Mouse (Mus musculus) ES-Bruce4 (cell line): ENCODE data around the gene Hsd17b14. TPM values are rescaled to one million over a fixed set of nuclear protein-coding genes. Genes with fewer than 3 reads are reported as not detected.

Experiments
- H3K27ac ChIP-seq: 2 replicates; pipeline ENCODE4 v1.5.1; 2012; ENCODE audit warnings: low read length, inconsistent platforms; ENCODE audit not compliant: insufficient read depth
- H3K27me3 ChIP-seq: 2 replicates; pipeline ENCODE4 v1.6.1; 2012; ENCODE audit warnings: mild to moderate bottlenecking, low read length, inconsistent platforms; ENCODE audit not compliant: control insufficient read depth, poor library complexity, insufficient read depth, severe bottlenecking
- H3K36me3 ChIP-seq: 2 replicates; pipeline ENCODE4 v1.6.1; 2012; ENCODE audit warnings: inconsistent platforms, mild to moderate bottlenecking, low read length, moderate library complexity; ENCODE audit not compliant: control insufficient read depth, poor library complexity, insufficient read depth, severe bottlenecking
- H3K4me1 ChIP-seq: one replicate; pipeline ENCODE4 v1.8.1; 2011; ENCODE audit warnings: low read length; ENCODE audit not compliant: control insufficient read depth, insufficient read depth
- H3K4me3 ChIP-seq: 2 replicates; pipeline ENCODE4 v1.5.1; 2011; ENCODE audit warnings: low read depth, mild to moderate bottlenecking, low read length
- H3K9ac ChIP-seq: 2 replicates; pipeline ENCODE4 v1.6.1; 2012; ENCODE audit warnings: low read depth, mild to moderate bottlenecking, inconsistent platforms; ENCODE audit not compliant: poor library complexity, severe bottlenecking
- H3K9me3 ChIP-seq: replicated peaks from 2 replicates; pipeline ENCODE4 v1.6.1; 2012; ENCODE audit warnings: mild to moderate bottlenecking, low read length, inconsistent platforms; ENCODE audit not compliant: control insufficient read depth, poor library complexity, insufficient read depth, severe bottlenecking
- CTCF ChIP-seq: IDR thresholded peaks from one replicate; pipeline ENCODE4 v1.8.1; 2011; ENCODE audit warnings: low read depth, low read length
- EP300 ChIP-seq: IDR thresholded peaks from 2 replicates; pipeline ENCODE4 v1.6.1; 2011; ENCODE audit warnings: low read depth, low read length; ENCODE audit not compliant: insufficient read depth
- POLR2A ChIP-seq: IDR thresholded peaks from one replicate; pipeline ENCODE4 v1.8.1; 2011; ENCODE audit warnings: low read length; ENCODE audit not compliant: insufficient read depth
- polyA plus RNA-seq: library from polyadenylated mRNA; stranded (reverse); fragments of >200 nt; gene quantifications from 2 replicates; pipeline ENCODE4 v1.2.4, GENCODE M21; 2011; ENCODE audit warnings: low read depth; ENCODE audit not compliant: missing spikeins, insufficient read depth, insufficient read length

Gene Hsd17b14
- polyA plus RNA-seq, 1 experiment = 55.0 TPM

- peak overlapping the region; percentile 19 for H3K4me3 ChIP-seq
- H3K36me3 ChIP-seq = no peaks in the 10 kb centered on the region
- TF ChIP-seq CTCF = no peak
- no peak for TF ChIP-seq POLR2A
- no peak for TF ChIP-seq EP300
- H3K4me1 ChIP-seq = peaks cover 26% of the 10 kb centered on the region
- H3K9ac ChIP-seq = 0 out of 2 replicates have a peak overlapping the region, but pooled peaks have one; percentile 13
- H3K27me3 ChIP-seq = no peaks in the 10 kb centered on the region
- H3K27ac ChIP-seq = peak overlapping the region; percentile 82
- no peaks in the 10 kb centered on the region for H3K9me3 ChIP-seq
These were observed 3.7 kb upstream of the Hsd17b14 start for GRCm38 (mm10) chr7:45550821-45551511.

DNA sequence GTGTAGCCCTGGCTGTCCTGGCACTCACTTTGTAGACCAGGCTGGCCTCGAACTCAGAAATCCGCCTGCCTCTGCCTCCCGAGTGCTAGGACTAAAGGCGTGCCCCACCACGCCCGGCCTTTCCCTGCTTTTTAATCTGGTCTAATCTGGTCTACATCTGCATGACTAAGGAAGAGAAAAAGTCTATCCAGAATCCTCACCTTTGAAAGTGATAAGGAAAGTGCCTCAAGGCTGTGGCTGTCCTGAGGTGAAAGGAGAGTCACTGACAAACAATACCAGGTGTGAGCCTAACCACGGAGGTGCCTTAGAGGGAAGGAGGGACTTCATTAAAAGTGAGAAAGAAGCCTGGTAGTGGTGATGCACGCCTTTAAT lies 3.2 kb upstream of the Hsd17b14 start:
- Histone ChIP-seq H3K4me3 (no peak overlapping the region), H3K27me3 (no peaks in the 10 kb centered on the region), H3K4me1 (peaks cover 27% of the 10 kb centered on the region), H3K9ac (no peak overlapping the region), H3K27ac (peak overlapping the region; percentile 77; the same call in 1 of the 2 replicates), H3K9me3 (no peaks in the 10 kb centered on the region), H3K36me3 (no peaks in the 10 kb centered on the region)
- TF ChIP-seq EP300 (peak; percentile 82; the same call in 1 of the 2 replicates), CTCF (no peak)

DNA sequence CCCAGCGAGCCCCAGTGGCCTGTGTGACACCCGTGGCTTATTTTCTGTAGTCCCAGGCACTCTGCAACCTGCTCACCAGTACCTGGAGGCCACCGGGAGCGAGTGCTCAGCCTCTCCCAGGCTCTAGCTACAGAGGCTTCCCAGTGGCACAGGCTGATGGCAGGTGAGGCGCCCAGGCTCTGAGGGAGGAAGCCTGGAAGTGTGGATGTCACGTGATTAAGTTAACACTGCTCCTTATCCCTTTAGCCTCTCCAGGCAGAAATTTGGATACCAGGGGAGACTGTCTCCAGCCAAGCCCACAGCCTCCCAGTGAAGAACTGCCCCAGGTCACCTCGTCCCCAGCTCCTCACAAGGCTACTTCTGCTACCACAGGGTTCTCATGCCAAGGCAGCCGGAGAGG lies 1.2 kb upstream of the Hsd17b14 start:
- peak overlapping the region; percentile 40; the same call in 1 of the 2 replicates for H3K27ac ChIP-seq
- H3K4me3 ChIP-seq = no peak overlapping the region
- no peak overlapping the region for H3K9ac ChIP-seq
- H3K4me1 ChIP-seq = peaks cover 27% of the 10 kb centered on the region
- no peak for TF ChIP-seq CTCF
- no peak for TF ChIP-seq EP300
- TF ChIP-seq POLR2A = no peak
- H3K27me3 ChIP-seq = no peaks in the 10 kb centered on the region
- no peaks in the 10 kb centered on the region for H3K9me3 ChIP-seq
- H3K36me3 ChIP-seq = no peaks in the 10 kb centered on the region

DNA sequence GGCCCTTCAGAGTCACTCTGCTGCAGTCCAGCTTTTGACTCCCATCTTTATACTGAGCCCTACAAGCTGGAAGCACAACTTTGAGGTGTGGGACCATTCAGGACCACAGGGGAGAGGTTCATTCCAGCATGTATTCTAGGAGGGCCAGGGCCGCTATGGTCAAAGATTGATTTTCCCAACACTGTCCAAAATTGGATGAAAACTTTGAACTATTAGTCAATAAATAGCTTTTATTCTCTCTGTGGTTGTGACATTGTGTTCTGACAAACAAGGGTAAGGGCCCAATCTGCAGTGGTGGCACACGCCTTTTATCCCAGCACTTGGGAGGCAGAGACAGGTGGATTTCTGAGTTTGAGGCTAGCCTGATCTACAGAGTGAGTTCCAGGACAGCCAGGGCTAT lies 703 bp upstream of the Hsd17b14 start:
- Histone ChIP-seq H3K36me3 (no peaks in the 10 kb centered on the region), H3K4me3 (no peak overlapping the region), H3K4me1 (peaks cover 25% of the 10 kb centered on the region), H3K9me3 (no peaks in the 10 kb centered on the region), H3K27ac (peak overlapping the region; percentile 40; the same call in 1 of the 2 replicates), H3K9ac (no peak overlapping the region), H3K27me3 (no peaks in the 10 kb centered on the region)
- no peak for TF ChIP-seq POLR2A
- no peak for TF ChIP-seq CTCF
- TF ChIP-seq EP300 = no peak

DNA sequence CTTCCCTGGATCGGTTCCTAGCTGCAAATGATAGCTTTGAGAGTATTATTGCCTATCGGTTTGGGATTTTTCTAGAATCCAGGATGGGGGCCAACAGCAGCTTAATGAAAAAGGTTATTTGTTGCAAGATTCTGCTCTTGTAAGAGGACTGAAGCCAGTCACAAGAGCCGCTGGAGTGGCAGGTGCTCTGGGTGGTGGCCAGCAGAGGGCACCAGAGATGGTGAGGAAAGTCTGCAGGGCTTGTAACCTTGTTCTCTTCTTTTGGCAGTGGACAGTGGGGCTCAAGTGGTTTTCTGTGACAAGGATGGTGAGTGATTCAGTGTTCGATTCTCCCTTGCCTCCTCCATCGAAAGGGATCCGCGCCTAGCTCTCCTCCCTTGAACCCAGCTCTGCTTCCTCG lies 1.1 kb downstream of the Hsd17b14 start:
- Histone ChIP-seq H3K9me3 (no peaks in the 10 kb centered on the region), H3K4me3 (no peak overlapping the region), H3K27ac (0 out of 2 replicates have a peak overlapping the region, but pooled peaks have one; percentile 4), H3K4me1 (peaks cover 22% of the 10 kb centered on the region), H3K36me3 (no peaks in the 10 kb centered on the region), H3K27me3 (no peaks in the 10 kb centered on the region), H3K9ac (peak overlapping the region; percentile 24; the same call in 1 of the 2 replicates)
- TF ChIP-seq EP300 (0 out of 2 replicates have a peak, but pooled peaks have one; percentile 59), POLR2A (no peak), CTCF (peak; percentile 86)

- H3K9ac ChIP-seq = peak overlapping the region; percentile 78
- H3K4me1 ChIP-seq = peaks cover 13% of the 10 kb centered on the region
- no peaks in the 10 kb centered on the region for H3K9me3 ChIP-seq
- H3K4me3 ChIP-seq = peak overlapping the region; percentile 48
- H3K27ac ChIP-seq = peak overlapping the region; percentile 96
- H3K36me3 ChIP-seq = no peaks in the 10 kb centered on the region
- no peaks in the 10 kb centered on the region for H3K27me3 ChIP-seq
- no peak for TF ChIP-seq CTCF
- TF ChIP-seq EP300 = peak; percentile 89
These were observed 4.2 kb downstream of the Hsd17b14 start for GRCm38 (mm10) chr7:45558907-45559306.
